Mouse (Mus musculus): ENCODE measurements around the gene Dnajc7.

- no peak for TF ChIP-seq POLR2A (IDR thresholded peaks at IDR 0.05; ENCODE audit: low read depth, low read length)
- no peak for TF ChIP-seq CTCF (IDR thresholded peaks at IDR 0.05; ENCODE audit: borderline replicate concordance, insufficient read depth, low read length)
Observed at GRCm38 (mm10) chr11:100550101-100550500, 69.9 kb downstream of the Dnajc7 start.

Data from embryonic fibroblast, embryonic 13.5 days (primary cell).